Mouse (Mus musculus): ENCODE measurements around the gene Rasgrf1.

DNA sequence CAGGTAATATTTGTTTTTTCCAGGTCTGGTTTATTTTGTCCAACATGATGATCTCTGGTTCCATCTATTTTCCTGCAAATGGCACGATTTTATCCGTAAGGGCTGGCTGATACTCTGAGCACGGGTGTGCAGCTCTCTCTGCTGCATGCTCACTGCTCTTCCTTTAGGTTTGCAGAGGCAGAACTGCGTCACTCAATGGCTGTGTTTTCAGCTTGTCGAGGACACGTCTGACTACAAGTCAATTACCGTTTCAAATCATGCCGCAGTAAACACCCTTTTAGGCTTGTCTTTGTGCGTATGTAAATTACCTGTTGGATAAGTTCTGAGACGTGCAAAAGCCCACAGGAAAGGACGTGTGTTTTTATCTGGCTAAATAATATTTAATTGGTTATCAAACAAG, 49.6 kb upstream of the Rasgrf1 start:
- TF ChIP-seq CTCF (IDR thresholded peaks at IDR 0.05; ENCODE audit: control insufficient read depth, insufficient read depth, insufficient read length) (no peak), CEBPB (IDR thresholded peaks at IDR 0.05; ENCODE audit: low read depth) (no peak)
